Mouse (Mus musculus) erythroblast, embryonic 14.5 days (primary cell): ENCODE measurements around the gene Rfxap.

Source experiments
- GATA1 ChIP-seq: IDR thresholded peaks from 2 replicates; pipeline ENCODE4 v1.6.1; 2012; ENCODE audit warnings: low read length, inconsistent platforms, mixed read lengths
- TAL1 ChIP-seq: IDR thresholded peaks from 3 replicates; pipeline ENCODE4 v1.6.1; 2012; ENCODE audit warnings: low read length, inconsistent platforms, mixed read lengths

- TF ChIP-seq TAL1 (no peak), GATA1 (no peak)
These were observed 47.1 kb downstream of the Rfxap start for GRCm38 (mm10) chr3:54760321-54761115.
